Mouse (Mus musculus): Measurements from ENCODE around the gene Ntm. TPM values are rescaled to one million over a fixed set of nuclear protein-coding genes. Genes with fewer than 3 reads are reported as not detected.

The Ntm gene
- total RNA-seq (2015; ENCODE audit: low replicate concordance) = not detected in 2 replicates
- total RNA-seq (2017; ENCODE audit: low replicate concordance) = not detected in 2 replicates

GRCm38 (mm10) chr9:29962978-29963377 lies at the start of gene Ntm:
Gene Ntm, minus strand, starts transcription at chr9:29963141.
- ATAC-seq (replicated peaks; ENCODE audit: low FRiP score, poor library complexity, severe bottlenecking) = no peak

GRCm38 (mm10) chr9:30005701-30006100 lies 42.8 kb upstream of the Ntm start:
- ATAC-seq (replicated peaks; ENCODE audit: low FRiP score, poor library complexity, severe bottlenecking) = no peak

- ATAC-seq (replicated peaks; ENCODE audit: low FRiP score, poor library complexity, severe bottlenecking) = no peak
Observed at GRCm38 (mm10) chr9:30003612-30004011, 40.7 kb upstream of the Ntm start.

GRCm38 (mm10) chr9:29981177-29981915 lies 18.4 kb upstream of the Ntm start:
- ATAC-seq (replicated peaks; ENCODE audit: low FRiP score, poor library complexity, severe bottlenecking) = no peak

GRCm38 (mm10) chr9:29961954-29962867 lies 730 bp downstream of the Ntm start:
- no peak for ATAC-seq (replicated peaks; ENCODE audit: low FRiP score, poor library complexity, severe bottlenecking)

- no peak for ATAC-seq (replicated peaks; ENCODE audit: low FRiP score, poor library complexity, severe bottlenecking)
Observed at GRCm38 (mm10) chr9:29961512-29961911, 1.4 kb downstream of the Ntm start.

- ATAC-seq (replicated peaks; ENCODE audit: low FRiP score, poor library complexity, severe bottlenecking) = no peak
Observed at GRCm38 (mm10) chr9:29960741-29961140, 2.2 kb downstream of the Ntm start.

GRCm38 (mm10) chr9:29960236-29960635 lies 2.7 kb downstream of the Ntm start:
- no peak for ATAC-seq (replicated peaks; ENCODE audit: low FRiP score, poor library complexity, severe bottlenecking)

GRCm38 (mm10) chr9:29956936-29957335 lies 6.0 kb downstream of the Ntm start:
- ATAC-seq (replicated peaks; ENCODE audit: low FRiP score, poor library complexity, severe bottlenecking) = no peak

- no peak for ATAC-seq (replicated peaks; ENCODE audit: low FRiP score, poor library complexity, severe bottlenecking)
Observed at GRCm38 (mm10) chr9:29954031-29954430, 8.9 kb downstream of the Ntm start.

- no peak for ATAC-seq (replicated peaks; ENCODE audit: low FRiP score, poor library complexity, severe bottlenecking)
Observed at GRCm38 (mm10) chr9:29949041-29949440, 13.9 kb downstream of the Ntm start.

- ATAC-seq (replicated peaks; ENCODE audit: low FRiP score, poor library complexity, severe bottlenecking) = no peak
Observed at GRCm38 (mm10) chr9:29943209-29944070, 19.5 kb downstream of the Ntm start.

- ATAC-seq (replicated peaks; ENCODE audit: low FRiP score, poor library complexity, severe bottlenecking) = no peak
Observed at GRCm38 (mm10) chr9:29942183-29942952, 20.6 kb downstream of the Ntm start.

- ATAC-seq (replicated peaks; ENCODE audit: low FRiP score, poor library complexity, severe bottlenecking) = no peak
Observed at GRCm38 (mm10) chr9:29939517-29940034, 23.4 kb downstream of the Ntm start.

GRCm38 (mm10) chr9:29928796-29929195 lies 34.1 kb downstream of the Ntm start:
- ATAC-seq (replicated peaks; ENCODE audit: low FRiP score, poor library complexity, severe bottlenecking) = no peak

- ATAC-seq (replicated peaks; ENCODE audit: low FRiP score, poor library complexity, severe bottlenecking) = no peak
Observed at GRCm38 (mm10) chr9:29925382-29925781, 37.6 kb downstream of the Ntm start.

GRCm38 (mm10) chr9:29898406-29899054 lies 64.4 kb downstream of the Ntm start:
- no peak for ATAC-seq (replicated peaks; ENCODE audit: low FRiP score, poor library complexity, severe bottlenecking)

GRCm38 (mm10) chr9:29897448-29897847 lies 65.5 kb downstream of the Ntm start:
- no peak for ATAC-seq (replicated peaks; ENCODE audit: low FRiP score, poor library complexity, severe bottlenecking)

All from erythroid progenitor cell, adult 5-6 weeks (primary cell).